Mouse (Mus musculus): ENCODE measurements around the gene Kat6b.

DNA sequence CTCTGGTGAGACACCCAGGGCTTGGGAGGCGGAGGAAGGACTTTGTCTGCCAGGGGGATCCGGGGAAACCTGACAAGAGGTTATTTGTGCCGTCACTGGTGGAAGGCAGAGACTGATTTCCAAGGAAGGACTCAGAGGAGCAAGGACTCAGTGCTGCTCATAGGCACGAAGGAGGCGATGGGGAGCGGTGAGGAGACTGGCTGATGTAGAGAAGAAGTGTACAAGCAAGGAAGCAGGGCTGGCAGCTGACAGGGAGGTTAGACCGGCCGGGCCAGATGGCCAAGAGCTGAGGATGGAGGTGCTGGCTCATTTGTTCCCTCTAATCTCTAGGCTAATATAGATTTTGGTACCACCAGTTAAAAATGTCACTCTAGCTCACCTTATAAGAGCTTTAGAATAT is 72.8 kb downstream of the Kat6b start:
- TF ChIP-seq POLR2A (IDR thresholded peaks at IDR 0.05; ENCODE audit: insufficient read depth, low read depth, low read length) (no peak), CTCF (IDR thresholded peaks at IDR 0.05; ENCODE audit: insufficient read depth, low read depth, low read length) (no peak)
